8 mouse cellular contexts compared by ENCODE assay signal in the genomic region with DNA sequence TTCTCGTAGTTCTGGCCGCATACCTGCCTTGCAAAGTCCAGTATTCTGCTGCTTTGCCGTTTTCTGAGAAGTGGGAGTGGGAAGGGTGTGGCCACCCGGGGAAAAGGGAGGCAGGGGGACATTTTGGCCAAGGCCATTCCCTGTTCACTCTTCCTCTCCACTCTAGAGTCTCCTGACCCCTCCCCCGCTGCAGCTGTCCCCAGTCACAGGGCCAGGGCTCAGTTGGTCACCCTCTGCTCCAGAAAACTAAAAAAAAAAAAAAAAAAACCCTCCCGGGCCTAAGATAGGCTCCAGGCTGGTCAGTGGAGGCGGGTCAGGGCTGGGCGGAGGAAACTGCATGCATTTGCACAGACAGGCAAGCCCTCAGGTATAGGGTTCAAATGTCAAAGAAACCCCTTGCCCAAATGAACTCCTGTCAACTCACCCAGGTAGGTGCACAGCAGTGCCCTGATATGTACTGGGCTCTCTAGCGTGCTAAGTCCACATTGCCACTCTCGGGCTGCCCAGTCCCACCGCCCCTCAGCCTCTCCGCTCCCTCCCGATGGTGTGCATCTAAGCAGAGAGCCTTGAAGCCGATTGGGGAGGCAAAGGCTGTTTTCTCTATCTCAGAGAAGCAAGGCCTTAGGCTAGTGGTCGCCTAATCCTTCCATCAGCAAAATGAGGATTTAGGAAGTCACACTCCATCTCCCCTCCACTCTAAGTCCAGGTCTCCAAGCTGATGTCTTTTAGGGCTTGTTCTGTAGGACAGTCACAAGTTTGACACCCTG. TPM values are rescaled to one million over a fixed set of nuclear protein-coding genes. Genes with fewer than 3 reads are reported as not detected.
DNase-seq lines count a peak whose midpoint lies in the region; ATAC-seq and TF ChIP-seq lines count a peak whose summit lies in the region.

No protein-coding gene starts in this region.

- peak overlapping the region; percentile 72 for H3K9ac ChIP-seq in kidney, embryonic 16.5 days (replicated peaks; ENCODE audit: low read length)

- H3K36me3 ChIP-seq in heart, embryonic 10.5 days = peaks cover 13% of the 10 kb centered on the region
- 0 out of 2 replicates have a peak, but pooled peaks cover 7% of the 10 kb centered on the region for H3K36me3 ChIP-seq in kidney, embryonic 16.5 days (ENCODE audit: insufficient read depth, low read length)

- H3K27ac ChIP-seq in bone marrow macrophage, adult 2 months (ENCODE audit: insufficient read depth, low read depth, low read length) = peak overlapping the region; percentile 93
- peak overlapping the region; percentile 92 for H3K27ac ChIP-seq in heart, embryonic 10.5 days
- H3K27ac ChIP-seq in kidney, embryonic 16.5 days (ENCODE audit: low read length) = peak overlapping the region; percentile 87

- no peak for TF ChIP-seq CTCF in bone marrow macrophage, adult 2 months (IDR thresholded peaks at IDR 0.05; ENCODE audit: low read depth, low read length)

- peak; percentile 42 for DNase-seq in cerebellum, adult 11 months
- DNase-seq in heart, embryonic 10.5 days (ENCODE audit: low spot score) = no peak
- DNase-seq in lung, postnatal 4 days = peak; percentile 51 to 58
- peak; percentile 44 to 53 for DNase-seq in thymus, postnatal 36 days
- DNase-seq in yolk sac, embryonic 10.5 days (ENCODE audit: low spot score) = no peak

- peak overlapping the region; percentile 77 for H3K4me2 ChIP-seq in kidney, embryonic 16.5 days (replicated peaks; ENCODE audit: low read depth, low read length)

- H3K4me3 ChIP-seq in bone marrow macrophage, adult 2 months (ENCODE audit: insufficient read depth, low read length) = peak overlapping the region; percentile 87
- H3K4me3 ChIP-seq in heart, embryonic 10.5 days = peak overlapping the region; percentile 62
- peak overlapping the region; percentile 48 for H3K4me3 ChIP-seq in kidney, embryonic 16.5 days (ENCODE audit: low read length)

- WGBS in heart, embryonic 10.5 days = 16% methylated on average over 15 of the region's 15 CpGs
- WGBS in kidney, embryonic 16.5 days = 16% methylated on average over 15 of the region's 15 CpGs

- no peaks in the 10 kb centered on the region for H3K9me3 ChIP-seq in heart, embryonic 10.5 days
- H3K9me3 ChIP-seq in kidney, embryonic 16.5 days (ENCODE audit: low read length) = no peaks in the 10 kb centered on the region

- no peak for ATAC-seq in cerebellum, adult (ENCODE audit: insufficient number of reproducible peaks, low FRiP score, low TSS enrichment)
- peak; percentile 7; the same call in 1 of the 2 replicates for ATAC-seq in kidney, embryonic 16.5 days (ENCODE audit: low FRiP score, low TSS enrichment)

- H3K4me1 ChIP-seq in bone marrow macrophage, adult 2 months (ENCODE audit: control insufficient read depth, insufficient read depth, low read length) = peaks cover 17% of the 10 kb centered on the region
- H3K4me1 ChIP-seq in heart, embryonic 10.5 days = peaks cover 57% of the 10 kb centered on the region
- peaks cover 35% of the 10 kb centered on the region for H3K4me1 ChIP-seq in kidney, embryonic 16.5 days (ENCODE audit: insufficient read depth, low read length)

- TF ChIP-seq POLR2A in bone marrow macrophage, adult 2 months (IDR thresholded peaks at IDR 0.05; ENCODE audit: borderline replicate concordance, low read depth, low read length) = no peak

- no peaks in the 10 kb centered on the region for H3K27me3 ChIP-seq in heart, embryonic 10.5 days (ENCODE audit: insufficient read depth, poor library complexity, severe bottlenecking)
- H3K27me3 ChIP-seq in kidney, embryonic 16.5 days (ENCODE audit: insufficient read depth, low read length) = no peaks in the 10 kb centered on the region

RNA-seq across cellular contexts. Expression of a gene that starts 0.7 kb away (rescaled TPM):
- 1,085 and 1,245 TPM in 2 replicates for polyA plus RNA-seq in bone marrow macrophage, adult 2 months (2012; ENCODE audit: insufficient read depth, insufficient read length, missing spikeins)
- 427 and 466 TPM in 2 replicates for polyA plus RNA-seq in heart, embryonic 10.5 days (2016; fragmentation: Nextera tagmentation; extraction: Ambion mirVana)
- polyA plus RNA-seq in kidney, embryonic 16.5 days (2015; fragmentation: Nextera tagmentation; extraction: Ambion mirVana) = 659 and 673 TPM in 2 replicates

RNA-seq across cellular contexts. Expression of a gene that starts 7.5 kb away (rescaled TPM):
- polyA plus RNA-seq in bone marrow macrophage, adult 2 months (2012; ENCODE audit: insufficient read depth, insufficient read length, missing spikeins) = 25.7 and 28.1 TPM in 2 replicates
- polyA plus RNA-seq in heart, embryonic 10.5 days (2016; fragmentation: Nextera tagmentation; extraction: Ambion mirVana) = 45.8 and 70.0 TPM in 2 replicates
- 55.0 and 59.9 TPM in 2 replicates for polyA plus RNA-seq in kidney, embryonic 16.5 days (2015; fragmentation: Nextera tagmentation; extraction: Ambion mirVana)

RNA-seq across cellular contexts. Expression of a gene that starts 13.5 kb away (rescaled TPM):
- 1.7 and 2.3 TPM in 2 replicates for polyA plus RNA-seq in bone marrow macrophage, adult 2 months (2012; ENCODE audit: insufficient read depth, insufficient read length, missing spikeins)
- polyA plus RNA-seq in heart, embryonic 10.5 days (2016; fragmentation: Nextera tagmentation; extraction: Ambion mirVana) = 26.5 and 35.7 TPM in 2 replicates
- polyA plus RNA-seq in kidney, embryonic 16.5 days (2015; fragmentation: Nextera tagmentation; extraction: Ambion mirVana) = 11.7 and 12.0 TPM in 2 replicates

RNA-seq across cellular contexts. Expression of a gene that starts 20.3 kb away (rescaled TPM):
- polyA plus RNA-seq in bone marrow macrophage, adult 2 months (2012; ENCODE audit: insufficient read depth, insufficient read length, missing spikeins) = 28.7 and 33.2 TPM in 2 replicates
- polyA plus RNA-seq in heart, embryonic 10.5 days (2016; fragmentation: Nextera tagmentation; extraction: Ambion mirVana) = 63.6 and 68.2 TPM in 2 replicates
- polyA plus RNA-seq in kidney, embryonic 16.5 days (2015; fragmentation: Nextera tagmentation; extraction: Ambion mirVana) = 67.3 and 78.4 TPM in 2 replicates

RNA-seq across cellular contexts. Expression of a gene that starts 27.6 kb away (rescaled TPM):
- 158 and 180 TPM in 2 replicates for polyA plus RNA-seq in bone marrow macrophage, adult 2 months (2012; ENCODE audit: insufficient read depth, insufficient read length, missing spikeins)
- polyA plus RNA-seq in heart, embryonic 10.5 days (2016; fragmentation: Nextera tagmentation; extraction: Ambion mirVana) = 33.8 and 44.4 TPM in 2 replicates
- 33.1 and 41.0 TPM in 2 replicates for polyA plus RNA-seq in kidney, embryonic 16.5 days (2015; fragmentation: Nextera tagmentation; extraction: Ambion mirVana)

Comparison
In these comparisons a context has a peak if more than half of its experiments do, and no peak if none do; other contexts are left out.
1. DNase-seq: peak in cerebellum, adult 11 months (single experiment), lung, postnatal 4 days (2 of 2) and thymus, postnatal 36 days (2 of 2); none in heart, embryonic 10.5 days (single experiment) and yolk sac, embryonic 10.5 days (single experiment).
2. Peak in every context shown above with its lines, with median percentiles within 50 percentile points of each other: H3K27ac ChIP-seq and H3K4me3 ChIP-seq.